Mouse (Mus musculus): ENCODE measurements around the gene Gm28043. TPM values are rescaled to one million over a fixed set of nuclear protein-coding genes. Genes with fewer than 3 reads are reported as not detected.

The Gm28043 gene
- polyA plus RNA-seq, 1 experiment from 2014 or later = 2.7 TPM

DNA sequence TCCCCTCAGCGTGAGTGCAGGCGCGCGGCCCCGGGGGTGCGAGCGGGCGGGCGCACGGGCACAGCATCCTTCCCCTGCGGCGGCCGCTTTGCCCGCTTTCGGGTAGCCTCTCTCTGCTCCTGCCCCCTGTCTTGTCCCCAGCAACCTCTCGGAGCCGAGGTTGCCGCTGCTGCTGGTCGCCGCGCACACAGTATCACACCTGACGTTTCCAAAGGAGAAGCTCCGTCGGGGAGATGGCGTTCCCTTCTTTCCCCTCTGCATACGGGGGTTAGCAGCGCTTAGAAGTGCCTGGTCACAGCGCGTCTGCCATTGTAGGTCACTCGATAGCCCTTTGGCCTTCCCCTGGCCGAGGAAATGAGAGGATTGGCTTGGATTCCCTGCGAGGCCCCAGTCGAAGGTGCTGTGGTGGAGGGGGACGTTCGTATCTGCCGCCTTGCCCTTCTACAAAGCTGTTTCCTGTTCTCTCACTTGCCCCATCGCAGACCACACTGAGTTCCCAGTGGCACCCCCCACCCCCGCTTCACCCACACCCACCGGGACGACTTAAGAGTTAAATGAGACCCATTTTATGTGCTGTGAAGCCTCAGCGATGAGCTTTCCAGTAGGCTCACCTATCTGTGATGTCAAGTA, 46.2 kb downstream of the Gm28043 start:
- peak; percentile 44 for DNase-seq (ENCODE audit: low spot score)
- H3K36me3 ChIP-seq (ENCODE audit: control insufficient read depth, insufficient read depth, low read length) = peaks cover 2% of the 10 kb centered on the region; the same call in 1 of the 2 replicates
- WGBS = under 1% methylated on average over 39 of the region's 41 CpGs
- ATAC-seq (ENCODE audit: insufficient read depth, low FRiP score, low TSS enrichment) = peak; percentile 63
- no peaks in the 10 kb centered on the region for H3K27me3 ChIP-seq (ENCODE audit: control insufficient read depth, insufficient read depth, low read length)
- peak overlapping the region; percentile 85 for H3K4me3 ChIP-seq (ENCODE audit: low read depth, low read length)
- H3K4me1 ChIP-seq (ENCODE audit: control insufficient read depth, insufficient read depth, low read length) = peaks cover 6% of the 10 kb centered on the region
- peak overlapping the region; percentile 93 for H3K4me2 ChIP-seq (ENCODE audit: low read depth)
- H3K27ac ChIP-seq (ENCODE audit: low read depth, low read length) = peak overlapping the region; percentile 92
- H3K9me3 ChIP-seq (ENCODE audit: control insufficient read depth, low read length) = no peaks in the 10 kb centered on the region
- H3K9ac ChIP-seq (ENCODE audit: low read length) = peak overlapping the region; percentile 92

GRCm38 (mm10) chr17:29662145-29662544, 47.5 kb downstream of the Gm28043 start:
- H3K4me1 ChIP-seq (ENCODE audit: control insufficient read depth, insufficient read depth, low read length) = peaks cover 6% of the 10 kb centered on the region
- H3K4me2 ChIP-seq (ENCODE audit: low read depth) = no peak overlapping the region
- WGBS = 91% methylated on average over 6 of the region's 6 CpGs

DNA sequence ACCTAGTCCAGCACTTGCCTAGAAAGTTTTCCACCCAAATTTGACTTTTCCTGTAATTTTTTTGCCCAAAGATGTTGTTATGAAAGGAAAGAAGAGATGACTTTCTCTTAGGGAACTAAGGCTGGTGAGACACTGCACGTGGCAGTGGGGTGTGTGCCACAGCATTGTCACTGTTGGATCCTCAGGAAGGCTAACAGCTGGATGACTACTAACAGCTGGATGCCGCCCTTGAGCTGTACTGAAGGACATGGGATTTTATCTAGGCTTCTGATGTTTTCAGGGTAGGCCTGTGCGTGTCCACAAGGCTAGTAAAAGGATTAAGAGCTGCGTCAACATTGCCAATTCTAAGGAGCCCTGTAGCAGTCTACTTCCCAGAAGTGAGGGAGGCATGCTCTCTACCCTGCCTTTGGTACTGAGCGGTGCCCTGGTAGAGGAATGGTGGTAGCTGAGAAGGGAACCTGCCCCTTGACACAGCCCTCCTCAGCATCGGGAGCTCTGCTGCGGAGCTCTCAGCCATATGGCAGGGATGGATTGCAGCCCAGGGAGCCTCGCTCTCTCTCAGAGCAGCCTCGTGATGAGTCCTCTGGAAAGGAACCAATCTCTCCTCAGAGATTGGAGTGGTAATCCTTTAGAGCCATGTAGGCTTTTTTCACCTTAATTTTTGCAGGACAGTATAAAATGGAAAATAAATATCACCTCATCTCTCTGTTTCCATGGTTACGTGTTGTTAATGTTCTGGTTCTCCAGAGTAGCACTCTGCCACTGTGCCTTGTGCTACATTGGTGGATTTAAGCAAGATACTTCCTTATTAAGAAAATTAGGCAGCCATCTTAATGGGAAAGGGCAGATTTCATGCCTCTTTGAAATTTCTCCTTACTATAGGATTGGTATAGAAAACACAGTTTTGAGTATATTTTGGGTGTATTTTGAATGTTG, 53.6 kb downstream of the Gm28043 start:
- H3K9ac ChIP-seq (ENCODE audit: low read length) = no peak overlapping the region
- no peaks in the 10 kb centered on the region for H3K9me3 ChIP-seq (ENCODE audit: control insufficient read depth, low read length)
- H3K36me3 ChIP-seq (ENCODE audit: control insufficient read depth, insufficient read depth, low read length) = peaks cover 2% of the 10 kb centered on the region; the same call in 1 of the 2 replicates
- no peak overlapping the region for H3K4me2 ChIP-seq (ENCODE audit: low read depth)
- ATAC-seq (ENCODE audit: insufficient read depth, low FRiP score, low TSS enrichment) (no peak), DNase-seq (ENCODE audit: low spot score) (no peak)
- WGBS = 85% methylated on average over 10 of the region's 10 CpGs
- no peaks in the 10 kb centered on the region for H3K4me1 ChIP-seq (ENCODE audit: control insufficient read depth, insufficient read depth, low read length)
- H3K4me3 ChIP-seq (ENCODE audit: low read depth, low read length) = no peak overlapping the region
- H3K27me3 ChIP-seq (ENCODE audit: control insufficient read depth, insufficient read depth, low read length) = no peaks in the 10 kb centered on the region
- H3K27ac ChIP-seq (ENCODE audit: low read depth, low read length) = no peak overlapping the region

More at GRCm38 (mm10) chr17:29662145-29662544, 47.5 kb downstream of the Gm28043 start:
- no peaks in the 10 kb centered on the region for H3K9me3 ChIP-seq (ENCODE audit: control insufficient read depth, low read length)
- H3K4me3 ChIP-seq (ENCODE audit: low read depth, low read length) = no peak overlapping the region
- no peak overlapping the region for H3K9ac ChIP-seq (ENCODE audit: low read length)
- ATAC-seq (ENCODE audit: insufficient read depth, low FRiP score, low TSS enrichment) (no peak), DNase-seq (ENCODE audit: low spot score) (no peak)
- no peaks in the 10 kb centered on the region for H3K27me3 ChIP-seq (ENCODE audit: control insufficient read depth, insufficient read depth, low read length)
- H3K27ac ChIP-seq (ENCODE audit: low read depth, low read length) = no peak overlapping the region
- peaks cover 2% of the 10 kb centered on the region; the same call in 1 of the 2 replicates for H3K36me3 ChIP-seq (ENCODE audit: control insufficient read depth, insufficient read depth, low read length)

DNA sequence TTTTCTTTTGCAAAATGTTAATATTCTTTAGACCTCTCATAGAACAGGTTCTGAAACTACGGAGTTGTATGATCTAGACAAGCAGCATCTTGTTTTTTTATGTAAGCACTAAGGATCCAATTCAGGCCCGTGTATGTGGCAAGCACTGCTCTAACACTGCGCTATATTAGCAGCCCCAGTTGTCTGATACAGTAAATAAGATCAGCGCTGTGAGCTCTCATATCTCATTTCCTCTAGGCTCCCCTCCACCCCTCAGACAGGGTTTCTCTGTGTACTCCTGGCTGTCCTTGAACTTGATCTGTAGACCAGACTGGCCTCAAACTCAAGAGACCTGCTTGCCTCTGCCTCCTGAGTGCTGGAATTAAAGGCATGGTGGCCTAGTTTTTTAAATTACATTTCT, 54.4 kb downstream of the Gm28043 start:
- no peaks in the 10 kb centered on the region for H3K9me3 ChIP-seq (ENCODE audit: control insufficient read depth, low read length)
- DNase-seq (ENCODE audit: low spot score) (no peak), ATAC-seq (ENCODE audit: insufficient read depth, low FRiP score, low TSS enrichment) (no peak)
- H3K4me3 ChIP-seq (ENCODE audit: low read depth, low read length) = no peak overlapping the region
- no peaks in the 10 kb centered on the region for H3K4me1 ChIP-seq (ENCODE audit: control insufficient read depth, insufficient read depth, low read length)
- H3K36me3 ChIP-seq (ENCODE audit: control insufficient read depth, insufficient read depth, low read length) = peaks cover 3% of the 10 kb centered on the region; the same call in 1 of the 2 replicates
- WGBS = 95% methylated on average over 4 of the region's 4 CpGs
- H3K27me3 ChIP-seq (ENCODE audit: control insufficient read depth, insufficient read depth, low read length) = no peaks in the 10 kb centered on the region
- no peak overlapping the region for H3K9ac ChIP-seq (ENCODE audit: low read length)
- no peak overlapping the region for H3K27ac ChIP-seq (ENCODE audit: low read depth, low read length)
- H3K4me2 ChIP-seq (ENCODE audit: low read depth) = no peak overlapping the region

DNA sequence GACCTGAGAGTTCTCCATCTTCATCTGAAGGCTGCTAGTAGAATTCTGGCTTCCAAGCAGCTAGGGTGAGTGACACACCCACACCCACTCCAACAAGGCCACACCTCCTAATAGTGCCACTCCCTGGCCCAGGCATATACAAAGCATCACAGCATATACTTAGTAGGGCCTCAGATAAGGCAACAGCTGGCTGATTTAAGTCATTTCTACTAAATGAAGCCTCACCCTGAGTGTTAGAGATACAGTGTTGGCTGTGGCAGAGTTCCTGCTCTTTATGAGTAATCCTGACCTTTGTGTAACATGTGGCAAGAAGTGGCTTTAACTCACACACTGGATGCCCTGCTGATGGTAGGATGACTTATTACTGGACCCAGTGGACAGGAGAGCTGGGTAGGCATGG, 55.3 kb downstream of the Gm28043 start:
- no peak overlapping the region for H3K27ac ChIP-seq (ENCODE audit: low read depth, low read length)
- H3K4me3 ChIP-seq (ENCODE audit: low read depth, low read length) = no peak overlapping the region
- H3K36me3 ChIP-seq (ENCODE audit: control insufficient read depth, insufficient read depth, low read length) = peaks cover 4% of the 10 kb centered on the region; the same call in 1 of the 2 replicates
- H3K9me3 ChIP-seq (ENCODE audit: control insufficient read depth, low read length) = no peaks in the 10 kb centered on the region
- no peak for ATAC-seq (ENCODE audit: insufficient read depth, low FRiP score, low TSS enrichment)
- no peak overlapping the region for H3K4me2 ChIP-seq (ENCODE audit: low read depth)
- DNase-seq (ENCODE audit: low spot score) = no peak
- no peak overlapping the region for H3K9ac ChIP-seq (ENCODE audit: low read length)
- H3K27me3 ChIP-seq (ENCODE audit: control insufficient read depth, insufficient read depth, low read length) = no peaks in the 10 kb centered on the region
- H3K4me1 ChIP-seq (ENCODE audit: control insufficient read depth, insufficient read depth, low read length) = no peaks in the 10 kb centered on the region

- Histone ChIP-seq H3K4me2 (ENCODE audit: low read depth) (no peak overlapping the region), H3K36me3 (ENCODE audit: control insufficient read depth, insufficient read depth, low read length) (peaks cover 6% of the 10 kb centered on the region; the same call in 1 of the 2 replicates), H3K9ac (ENCODE audit: low read length) (no peak overlapping the region), H3K27ac (ENCODE audit: low read depth, low read length) (no peak overlapping the region), H3K9me3 (ENCODE audit: control insufficient read depth, low read length) (no peaks in the 10 kb centered on the region), H3K27me3 (ENCODE audit: control insufficient read depth, insufficient read depth, low read length) (no peaks in the 10 kb centered on the region), H3K4me1 (ENCODE audit: control insufficient read depth, insufficient read depth, low read length) (no peaks in the 10 kb centered on the region), H3K4me3 (ENCODE audit: low read depth, low read length) (no peak overlapping the region)
- 95% methylated on average over 2 of the region's 2 CpGs for WGBS
- ATAC-seq (ENCODE audit: insufficient read depth, low FRiP score, low TSS enrichment) = no peak
- DNase-seq (ENCODE audit: low spot score) = no peak
Observed at GRCm38 (mm10) chr17:29671021-29671420, 56.3 kb downstream of the Gm28043 start.

DNA sequence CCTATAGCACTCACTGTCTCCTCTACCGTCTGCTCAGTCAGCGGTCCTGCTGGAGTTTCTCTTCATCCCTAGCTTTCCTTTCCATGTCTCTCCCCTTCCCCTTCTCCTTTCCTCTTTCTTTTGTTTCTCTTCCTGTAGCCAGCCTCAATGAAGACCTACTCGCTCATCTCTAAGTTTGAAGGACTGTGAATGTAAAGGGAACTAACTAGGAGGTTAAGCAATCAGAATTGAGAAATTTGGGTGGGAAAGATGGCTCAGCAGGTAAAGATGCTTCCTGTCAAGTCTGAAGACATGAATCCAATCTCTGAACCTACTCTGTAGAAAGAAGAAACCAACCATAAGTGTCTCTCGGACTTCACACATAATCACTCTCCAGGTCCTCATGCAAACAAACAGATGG, 58.6 kb downstream of the Gm28043 start:
- Histone ChIP-seq H3K36me3 (ENCODE audit: control insufficient read depth, insufficient read depth, low read length) (peaks cover 13% of the 10 kb centered on the region), H3K4me1 (ENCODE audit: control insufficient read depth, insufficient read depth, low read length) (no peaks in the 10 kb centered on the region), H3K9ac (ENCODE audit: low read length) (no peak overlapping the region), H3K4me3 (ENCODE audit: low read depth, low read length) (no peak overlapping the region), H3K27ac (ENCODE audit: low read depth, low read length) (no peak overlapping the region), H3K4me2 (ENCODE audit: low read depth) (no peak overlapping the region), H3K9me3 (ENCODE audit: control insufficient read depth, low read length) (no peaks in the 10 kb centered on the region), H3K27me3 (ENCODE audit: control insufficient read depth, insufficient read depth, low read length) (no peaks in the 10 kb centered on the region)
- WGBS = 94% methylated on average over 4 of the region's 4 CpGs
- no peak for ATAC-seq (ENCODE audit: insufficient read depth, low FRiP score, low TSS enrichment)
- DNase-seq (ENCODE audit: low spot score) = no peak

GRCm38 (mm10) chr17:29678526-29678925, 63.9 kb downstream of the Gm28043 start:
- peaks cover 16% of the 10 kb centered on the region for H3K36me3 ChIP-seq (ENCODE audit: control insufficient read depth, insufficient read depth, low read length)
- no peak overlapping the region for H3K9ac ChIP-seq (ENCODE audit: low read length)
- H3K27me3 ChIP-seq (ENCODE audit: control insufficient read depth, insufficient read depth, low read length) = no peaks in the 10 kb centered on the region
- ATAC-seq (ENCODE audit: insufficient read depth, low FRiP score, low TSS enrichment) (no peak), DNase-seq (ENCODE audit: low spot score) (no peak)
- 92% methylated on average over 8 of the region's 8 CpGs for WGBS
- H3K27ac ChIP-seq (ENCODE audit: low read depth, low read length) = no peak overlapping the region
- H3K9me3 ChIP-seq (ENCODE audit: control insufficient read depth, low read length) = no peaks in the 10 kb centered on the region
- no peak overlapping the region for H3K4me2 ChIP-seq (ENCODE audit: low read depth)
- H3K4me3 ChIP-seq (ENCODE audit: low read depth, low read length) = no peak overlapping the region
- H3K4me1 ChIP-seq (ENCODE audit: control insufficient read depth, insufficient read depth, low read length) = no peaks in the 10 kb centered on the region
